Mouse (Mus musculus) embryonic facial prominence, embryonic 13.5 days (tissue): ENCODE measurements around the gene Mindy4. TPM values are rescaled to one million over a fixed set of nuclear protein-coding genes. Genes with fewer than 3 reads are reported as not detected.

Experiments used
- ATAC-seq: fragments of 200-750 bp; cut with Nextera tagmentation; 2 replicates; pipeline ENCODE4 v1.8.0; 2017; ENCODE audit warnings: low read depth; ENCODE audit not compliant: insufficient number of reproducible peaks, insufficient read depth, low FRiP score, low TSS enrichment
- H3K27ac ChIP-seq: fragments of 300-500 bp; sonication (generic); 2 replicates; pipeline ENCODE4 v1.5.1; 2015; ENCODE audit warnings: moderate library complexity, mild to moderate bottlenecking, inconsistent platforms
- H3K27me3 ChIP-seq: fragments of 300-500 bp; sonication (generic); 2 replicates; pipeline ENCODE4 v1.6.1; 2015; ENCODE audit warnings: mild to moderate bottlenecking, inconsistent platforms
- H3K36me3 ChIP-seq: fragments of 300-500 bp; sonication (generic); 2 replicates; pipeline ENCODE4 v1.6.1; 2015; ENCODE audit warnings: mild to moderate bottlenecking, inconsistent platforms
- H3K4me1 ChIP-seq: fragments of 300-500 bp; sonication (generic); 2 replicates; pipeline ENCODE4 v1.6.1; 2015; ENCODE audit warnings: inconsistent platforms
- H3K4me2 ChIP-seq: fragments of 300-500 bp; sonication (generic); 2 replicates; pipeline ENCODE4 v1.6.1; 2015; ENCODE audit warnings: moderate library complexity, mild to moderate bottlenecking, inconsistent platforms
- H3K4me3 ChIP-seq: fragments of 300-500 bp; sonication (generic); 2 replicates; pipeline ENCODE4 v1.5.1; 2015; ENCODE audit warnings: mild to moderate bottlenecking, inconsistent platforms
- H3K9ac ChIP-seq: fragments of 300-500 bp; sonication (generic); 2 replicates; pipeline ENCODE4 v1.6.1; 2015; ENCODE audit warnings: mild to moderate bottlenecking, inconsistent platforms
- H3K9me3 ChIP-seq: fragments of 300-500 bp; sonication (generic); 2 replicates; pipeline ENCODE4 v1.6.1; 2016; ENCODE audit warnings: inconsistent platforms
- WGBS: fragments of 180-500 bp; shearing (Covaris S2); methylation state at CpG from one replicate; pipeline ENCODE4 v1.1.7; 2015; ENCODE audit warnings: mixed read lengths; 5-methylcytosine and 5-hydroxymethylcytosine counted together
- polyA plus RNA-seq: library from polyadenylated mRNA; unstranded; fragments of >200 nt; fragmentation: Nextera tagmentation; extraction: Ambion mirVana; gene quantifications from 2 replicates; pipeline ENCODE4 v1.2.1, GENCODE M21; 2015

The Mindy4 gene
- polyA plus RNA-seq, 1 experiment from 2014 or later: 19.2 TPM

- H3K4me3 ChIP-seq: no peak overlapping the region
- H3K27me3 ChIP-seq: no peaks in the 10 kb centered on the region
- no peak for ATAC-seq
- 83% methylated on average over 9 of the region's 9 CpGs for WGBS
- no peaks in the 10 kb centered on the region for H3K9me3 ChIP-seq
- H3K4me1 ChIP-seq: 0 out of 2 replicates have a peak, but pooled peaks cover 4% of the 10 kb centered on the region
- H3K4me2 ChIP-seq: no peak overlapping the region
- H3K9ac ChIP-seq: no peak overlapping the region
- no peak overlapping the region for H3K27ac ChIP-seq
- H3K36me3 ChIP-seq: peaks cover 23% of the 10 kb centered on the region
Measured at GRCm38 (mm10) chr6:55240591-55241260, 37.5 kb downstream of the Mindy4 start.

- peaks cover 21% of the 10 kb centered on the region for H3K36me3 ChIP-seq
- 59% methylated on average over 5 of the region's 5 CpGs for WGBS
- no peaks in the 10 kb centered on the region for H3K27me3 ChIP-seq
- H3K4me2 ChIP-seq: no peak overlapping the region
- ATAC-seq: no peak
- 0 out of 2 replicates have a peak overlapping the region, but pooled peaks have one; percentile 22 for H3K27ac ChIP-seq
- H3K9me3 ChIP-seq: no peaks in the 10 kb centered on the region
- no peak overlapping the region for H3K9ac ChIP-seq
- no peak overlapping the region for H3K4me3 ChIP-seq
- H3K4me1 ChIP-seq: 0 out of 2 replicates have a peak, but pooled peaks cover 4% of the 10 kb centered on the region
Measured at GRCm38 (mm10) chr6:55241479-55241878, 38.3 kb downstream of the Mindy4 start.

- WGBS: 90% methylated on average over 8 of the region's 8 CpGs
- Histone ChIP-seq H3K4me1 (peaks cover 16% of the 10 kb centered on the region), H3K27me3 (no peaks in the 10 kb centered on the region), H3K4me3 (no peak overlapping the region), H3K9me3 (no peaks in the 10 kb centered on the region), H3K27ac (no peak overlapping the region), H3K4me2 (no peak overlapping the region), H3K36me3 (peaks cover 14% of the 10 kb centered on the region; the same call in 1 of the 2 replicates), H3K9ac (no peak overlapping the region)
- ATAC-seq: no peak
Measured at GRCm38 (mm10) chr6:55245680-55246079, 42.5 kb downstream of the Mindy4 start.

GRCm38 (mm10) chr6:55246441-55246840 lies 43.3 kb downstream of the Mindy4 start:
- no peak for ATAC-seq
- Histone ChIP-seq H3K36me3 (peaks cover 14% of the 10 kb centered on the region; the same call in 1 of the 2 replicates), H3K27me3 (no peaks in the 10 kb centered on the region), H3K4me3 (no peak overlapping the region), H3K9ac (no peak overlapping the region), H3K4me1 (peaks cover 15% of the 10 kb centered on the region), H3K27ac (no peak overlapping the region), H3K4me2 (no peak overlapping the region), H3K9me3 (no peaks in the 10 kb centered on the region)
- 87% methylated on average over 7 of the region's 7 CpGs for WGBS

- no peak overlapping the region for H3K9ac ChIP-seq
- no peaks in the 10 kb centered on the region for H3K9me3 ChIP-seq
- WGBS: 93% methylated on average over 12 of the region's 12 CpGs
- H3K4me2 ChIP-seq: no peak overlapping the region
- ATAC-seq: no peak
- no peak overlapping the region for H3K4me3 ChIP-seq
- H3K27ac ChIP-seq: no peak overlapping the region
- H3K4me1 ChIP-seq: peaks cover 17% of the 10 kb centered on the region
- H3K36me3 ChIP-seq: peaks cover 14% of the 10 kb centered on the region; the same call in 1 of the 2 replicates
- no peaks in the 10 kb centered on the region for H3K27me3 ChIP-seq
Measured at GRCm38 (mm10) chr6:55246911-55247438, 43.8 kb downstream of the Mindy4 start.

GRCm38 (mm10) chr6:55249263-55249662 lies 46.1 kb downstream of the Mindy4 start:
- WGBS: 90% methylated on average over 9 of the region's 9 CpGs
- Histone ChIP-seq H3K4me2 (no peak overlapping the region), H3K9ac (no peak overlapping the region), H3K4me3 (no peak overlapping the region), H3K27ac (0 out of 2 replicates have a peak overlapping the region, but pooled peaks have one; percentile 33), H3K4me1 (peaks cover 17% of the 10 kb centered on the region), H3K36me3 (peaks cover 20% of the 10 kb centered on the region; the same call in 1 of the 2 replicates), H3K27me3 (no peaks in the 10 kb centered on the region), H3K9me3 (no peaks in the 10 kb centered on the region)
- no peak for ATAC-seq

GRCm38 (mm10) chr6:55250809-55251208 lies 47.6 kb downstream of the Mindy4 start:
- no peak overlapping the region for H3K27ac ChIP-seq
- peaks cover 13% of the 10 kb centered on the region; the same call in 1 of the 2 replicates for H3K36me3 ChIP-seq
- H3K4me3 ChIP-seq: no peak overlapping the region
- no peak overlapping the region for H3K9ac ChIP-seq
- H3K9me3 ChIP-seq: no peaks in the 10 kb centered on the region
- H3K4me1 ChIP-seq: peaks cover 17% of the 10 kb centered on the region
- H3K27me3 ChIP-seq: no peaks in the 10 kb centered on the region
- no peak for ATAC-seq
- no peak overlapping the region for H3K4me2 ChIP-seq
- 72% methylated on average over 11 of the region's 11 CpGs for WGBS

- peaks cover 21% of the 10 kb centered on the region for H3K4me1 ChIP-seq
- H3K4me2 ChIP-seq: no peak overlapping the region
- H3K9me3 ChIP-seq: no peaks in the 10 kb centered on the region
- H3K9ac ChIP-seq: no peak overlapping the region
- no peaks in the 10 kb centered on the region for H3K27me3 ChIP-seq
- 68% methylated on average over 7 of the region's 7 CpGs for WGBS
- ATAC-seq: no peak
- H3K36me3 ChIP-seq: peaks cover 14% of the 10 kb centered on the region; the same call in 1 of the 2 replicates
- H3K4me3 ChIP-seq: no peak overlapping the region
- H3K27ac ChIP-seq: peak overlapping the region; percentile 2; the same call in 1 of the 2 replicates
Measured at GRCm38 (mm10) chr6:55251596-55251995, 48.4 kb downstream of the Mindy4 start.

- Histone ChIP-seq H3K4me3 (no peak overlapping the region), H3K27ac (no peak overlapping the region), H3K4me1 (peaks cover 25% of the 10 kb centered on the region), H3K9me3 (no peaks in the 10 kb centered on the region), H3K4me2 (no peak overlapping the region), H3K9ac (no peak overlapping the region), H3K36me3 (0 out of 2 replicates have a peak, but pooled peaks cover 19% of the 10 kb centered on the region), H3K27me3 (no peaks in the 10 kb centered on the region)
- ATAC-seq: no peak
- 85% methylated on average over 8 of the region's 8 CpGs for WGBS
Measured at GRCm38 (mm10) chr6:55252731-55253247, 49.6 kb downstream of the Mindy4 start.

- Histone ChIP-seq H3K4me1 (peaks cover 50% of the 10 kb centered on the region), H3K36me3 (peaks cover 17% of the 10 kb centered on the region; the same call in 1 of the 2 replicates), H3K4me3 (no peak overlapping the region), H3K27ac (peak overlapping the region; percentile 52; the same call in 1 of the 2 replicates), H3K4me2 (no peak overlapping the region), H3K27me3 (no peaks in the 10 kb centered on the region), H3K9me3 (no peaks in the 10 kb centered on the region), H3K9ac (no peak overlapping the region)
- 69% methylated on average over 13 of the region's 13 CpGs for WGBS
- no peak for ATAC-seq
Measured at GRCm38 (mm10) chr6:55256500-55257191, 53.5 kb downstream of the Mindy4 start.

- Histone ChIP-seq H3K4me1 (peaks cover 48% of the 10 kb centered on the region), H3K27ac (0 out of 2 replicates have a peak overlapping the region, but pooled peaks have one; percentile 98), H3K4me2 (no peak overlapping the region), H3K4me3 (no peak overlapping the region), H3K27me3 (no peaks in the 10 kb centered on the region), H3K9me3 (no peaks in the 10 kb centered on the region), H3K36me3 (peaks cover 16% of the 10 kb centered on the region; the same call in 1 of the 2 replicates), H3K9ac (no peak overlapping the region)
- 87% methylated on average over 7 of the region's 7 CpGs for WGBS
- ATAC-seq: no peak
Measured at GRCm38 (mm10) chr6:55257246-55257645, 54.1 kb downstream of the Mindy4 start.
